Comparison of ENCODE assay signal across 22 mouse cellular contexts in genomic region chr17:43628246-43628645, GRCm38 (mm10). TPM values are rescaled to one million over a fixed set of nuclear protein-coding genes. Genes with fewer than 3 reads are reported as not detected.
"Had no signal": no experiment of that assay in that cellular context is flagged by ENCODE, and none has a peak within 500 bp of the region (broad histone marks: within the 10 kb centered on the region; RNA-seq: fewer than 3 reads in every experiment).

No protein-coding gene starts in this region.

- H3K27ac ChIP-seq: neural tube, embryonic 12.5 days; neural tube, embryonic 13.5 days; neural tube, embryonic 15.5 days; stomach, embryonic 15.5 days; stomach, postnatal 0 days had no signal

- H3K4me2 ChIP-seq: neural tube, embryonic 13.5 days; stomach, embryonic 15.5 days had no signal

- H3K9me3 ChIP-seq: neural tube, embryonic 15.5 days; stomach, embryonic 15.5 days had no signal

- DNase-seq: retina, postnatal 1 day; right cerebral cortex, adult 18-20 months; right cerebral cortex, postnatal 14 days; right cerebral cortex, postnatal 25 days; right cerebral cortex, postnatal 4 days; spleen, adult 18-20 months; thymus, adult 18-20 months; thymus, adult 2 months; thymus, postnatal 14 days; thymus, postnatal 25 days; thymus, postnatal 36 days; thymus, postnatal 4 days had no signal

- H3K9ac ChIP-seq: neural tube, embryonic 12.5 days; neural tube, embryonic 13.5 days; neural tube, embryonic 15.5 days; stomach, embryonic 15.5 days had no signal

- H3K4me3 ChIP-seq: neural tube, embryonic 13.5 days; neural tube, embryonic 15.5 days; stomach, embryonic 15.5 days had no signal

- H3K36me3 ChIP-seq: neural tube, embryonic 12.5 days; neural tube, embryonic 13.5 days; neural tube, embryonic 15.5 days; stomach, embryonic 15.5 days had no signal

RNA-seq across cellular contexts. Expression of gene Tdrd6, which starts 1.9 kb away (rescaled TPM):
- total RNA-seq: neutrophil, adult 5-6 weeks had no signal
- polyA plus RNA-seq: small intestine, adult 2 months; spleen, adult 2 months; stomach, embryonic 14.5 days; thymus, postnatal 0 days had no signal
